Mouse (Mus musculus): ENCODE data around the gene Bag2. TPM values are rescaled to one million over a fixed set of nuclear protein-coding genes. Genes with fewer than 3 reads are reported as not detected.
A peak's percentile ranks its signal among the peaks of the same experiment; 100 is the strongest.
"Not testable (repeated sequence)": the region's sequence is repeated elsewhere in the genome, so short reads cannot be mapped to it uniquely, and the experiment has no call there.

Gene Bag2
- polyA plus RNA-seq, 1 experiment from 2014 or later, result 87.7 TPM

DNA sequence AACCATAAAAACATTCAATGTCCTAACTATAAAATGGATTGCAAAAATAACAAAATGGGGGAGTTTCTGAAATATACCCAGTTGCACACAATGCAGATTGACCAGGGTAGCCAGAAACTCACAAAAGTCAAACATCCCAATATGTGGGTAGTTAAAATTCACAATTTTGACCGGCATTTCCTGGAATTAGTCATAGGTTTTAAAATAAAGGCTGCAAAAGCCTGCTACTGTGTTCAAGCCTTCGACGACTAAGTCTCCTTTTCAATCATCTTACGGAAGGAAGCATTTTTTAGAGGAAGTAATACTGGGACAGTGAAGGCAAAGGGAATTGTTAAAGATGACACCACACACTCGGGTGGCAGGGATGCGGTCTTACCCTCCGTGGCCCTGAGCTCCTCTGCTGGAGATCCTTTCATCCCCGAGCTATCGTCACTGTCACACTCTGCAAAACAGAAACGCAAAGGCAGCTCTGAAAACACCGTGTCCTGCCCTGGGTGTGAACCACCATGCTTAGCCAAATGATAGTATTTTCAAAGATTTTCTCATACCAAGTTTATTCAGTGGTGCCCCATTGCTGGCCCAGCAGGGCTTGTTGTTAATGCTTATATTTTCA is 8.0 kb upstream of the Bag2 start:
- 85% methylated on average over 11 of the region's 11 CpGs for WGBS (ENCODE audit: insufficient replicate concordance)
- H3K36me3 ChIP-seq, result peaks cover 69% of the 10 kb centered on the region
- no peaks in the 10 kb centered on the region for H3K9me3 ChIP-seq (replicated peaks)
- no peak overlapping the region for H3K4me2 ChIP-seq
- no peak overlapping the region for H3K9ac ChIP-seq
- no peak for ATAC-seq
- no peaks in the 10 kb centered on the region for H3K27me3 ChIP-seq (replicated peaks)
- peaks cover 6% of the 10 kb centered on the region; the same call in 1 of the 2 replicates for H3K4me1 ChIP-seq
- H3K4me3 ChIP-seq, result no peak overlapping the region
- no peak overlapping the region for H3K27ac ChIP-seq

DNA sequence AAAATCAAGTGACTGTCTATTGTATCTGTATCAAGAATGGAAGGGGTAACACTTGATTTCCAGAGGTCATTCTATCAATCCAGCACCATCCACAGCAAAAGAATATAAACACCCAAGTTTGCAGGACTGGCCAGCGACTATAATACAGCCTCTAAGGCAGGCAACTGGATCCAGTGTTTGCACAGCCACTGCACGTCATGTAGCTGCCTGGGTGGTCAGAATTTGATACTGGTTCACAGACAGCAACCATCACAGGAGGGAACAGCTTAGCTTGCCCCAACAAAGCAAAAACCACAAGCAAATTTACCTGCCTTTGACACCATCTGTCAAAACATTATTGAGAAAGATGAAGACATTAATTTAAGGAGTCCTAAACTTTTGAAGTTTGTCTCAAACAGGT is 6.2 kb upstream of the Bag2 start:
- H3K4me3 ChIP-seq, result no peak overlapping the region
- no peak overlapping the region for H3K9ac ChIP-seq
- peaks cover 14% of the 10 kb centered on the region for H3K4me1 ChIP-seq
- WGBS (ENCODE audit: insufficient replicate concordance), result 70% methylated on average over 2 of the region's 2 CpGs
- H3K9me3 ChIP-seq (replicated peaks), result no peaks in the 10 kb centered on the region
- H3K4me2 ChIP-seq, result no peak overlapping the region
- H3K27ac ChIP-seq, result no peak overlapping the region
- no peaks in the 10 kb centered on the region for H3K27me3 ChIP-seq (replicated peaks)
- peaks cover 61% of the 10 kb centered on the region for H3K36me3 ChIP-seq
- no peak for ATAC-seq

DNA sequence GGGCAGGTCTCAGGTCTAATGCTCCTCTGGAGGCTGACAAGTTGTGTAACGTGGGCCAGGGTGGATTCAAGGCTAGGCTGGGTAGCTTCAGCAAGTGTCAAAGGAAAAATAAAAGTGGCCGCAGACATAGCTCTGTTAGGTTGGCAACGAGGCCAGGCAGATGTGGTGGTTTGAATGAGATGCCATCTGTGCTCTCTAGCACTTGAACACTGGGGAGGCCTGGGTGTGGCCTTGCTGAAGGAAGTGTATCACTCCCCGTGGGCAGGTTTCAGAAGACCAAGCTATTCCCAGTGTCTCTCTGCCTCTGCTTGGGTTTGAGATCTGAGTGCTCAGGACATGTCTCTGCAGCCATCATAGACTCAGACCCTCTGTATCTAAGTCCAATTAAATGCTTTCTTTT is 893 bp upstream of the Bag2 start:
- peaks cover 42% of the 10 kb centered on the region for H3K36me3 ChIP-seq
- no peaks in the 10 kb centered on the region for H3K27me3 ChIP-seq (replicated peaks)
- ATAC-seq, result no peak
- peak overlapping the region; percentile 90 for H3K27ac ChIP-seq
- no peaks in the 10 kb centered on the region for H3K9me3 ChIP-seq (replicated peaks)
- WGBS (ENCODE audit: insufficient replicate concordance), result 37% methylated on average over 4 of the region's 4 CpGs
- peaks cover 53% of the 10 kb centered on the region for H3K4me1 ChIP-seq
- peak overlapping the region; percentile 95 for H3K4me2 ChIP-seq
- H3K9ac ChIP-seq, result 0 out of 2 replicates have a peak overlapping the region, but pooled peaks have one; percentile 17
- H3K4me3 ChIP-seq, result 0 out of 2 replicates have a peak overlapping the region, but pooled peaks have one; percentile 86

DNA sequence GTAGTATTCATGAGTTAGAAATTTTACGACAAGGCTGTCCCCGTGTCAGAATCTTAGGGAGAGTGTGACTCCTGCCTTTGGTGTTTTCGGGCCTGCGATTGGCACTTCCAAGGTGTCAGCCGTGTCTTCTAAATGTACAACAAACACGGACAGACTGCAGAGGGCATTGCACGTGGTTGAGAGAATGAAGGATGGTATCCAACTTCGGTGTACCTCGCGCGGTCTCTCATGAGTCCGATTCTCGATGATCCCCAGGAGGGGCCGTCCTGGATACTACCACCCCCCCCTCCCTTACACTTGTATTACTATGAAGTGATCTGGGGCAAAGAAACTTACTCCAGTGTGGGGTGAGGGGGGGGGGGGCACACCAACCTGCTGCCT is 572 bp downstream of the Bag2 start:
- Histone ChIP-seq H3K36me3 (peaks cover 44% of the 10 kb centered on the region), H3K4me3 (peak overlapping the region; percentile 86), H3K9me3 (replicated peaks) (no peaks in the 10 kb centered on the region), H3K27me3 (replicated peaks) (no peaks in the 10 kb centered on the region), H3K4me2 (peak overlapping the region; percentile 95), H3K4me1 (peaks cover 56% of the 10 kb centered on the region), H3K27ac (peak overlapping the region; percentile 90), H3K9ac (peak overlapping the region; percentile 92)
- 5% methylated on average over 14 of the region's 14 CpGs for WGBS (ENCODE audit: insufficient replicate concordance)
- ATAC-seq, result 0 out of 2 replicates have a peak, but pooled peaks have one; percentile 2

DNA sequence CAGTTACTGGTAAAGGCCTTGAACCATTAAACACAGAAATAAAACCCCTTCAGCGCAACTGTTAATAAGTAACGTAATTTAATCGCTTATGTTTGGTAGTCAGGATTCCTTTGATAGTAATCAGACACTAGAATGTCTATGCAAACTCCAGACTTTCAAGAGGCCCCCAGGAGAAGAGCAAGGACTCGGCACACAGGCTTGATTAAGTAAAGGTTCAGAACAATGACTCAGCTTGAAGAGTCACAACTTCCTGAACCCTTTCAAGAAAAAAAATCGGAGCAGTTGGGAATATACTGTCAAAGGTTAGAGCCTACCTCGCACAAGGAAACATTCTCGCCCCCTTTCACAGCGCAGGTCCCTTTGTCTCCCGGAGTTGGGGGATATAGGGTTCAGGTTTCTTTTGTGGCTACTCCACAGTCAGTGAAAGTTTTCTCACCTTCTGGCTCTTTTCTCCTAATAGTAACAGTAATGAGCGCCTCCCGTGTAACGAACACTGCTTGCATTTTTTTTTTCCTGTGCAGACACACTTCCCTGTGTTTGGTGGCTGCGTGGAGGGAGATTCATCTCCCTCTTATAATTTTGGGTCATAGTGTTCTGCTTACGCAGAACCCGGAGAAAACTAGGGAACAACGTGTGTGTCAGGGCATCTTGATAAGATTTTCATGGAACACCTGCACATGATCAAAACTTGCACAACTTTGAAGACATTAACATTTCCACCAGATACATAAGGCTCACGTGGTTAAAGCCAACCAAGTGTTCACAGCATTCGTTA is 1.1 kb downstream of the Bag2 start:
- peak overlapping the region; percentile 90 for H3K27ac ChIP-seq
- no peaks in the 10 kb centered on the region for H3K27me3 ChIP-seq (replicated peaks)
- H3K9me3 ChIP-seq (replicated peaks), result no peaks in the 10 kb centered on the region
- WGBS (ENCODE audit: insufficient replicate concordance), result 14% methylated on average over 18 of the region's 18 CpGs
- H3K4me2 ChIP-seq, result peak overlapping the region; percentile 95
- H3K36me3 ChIP-seq, result peaks cover 46% of the 10 kb centered on the region
- peak overlapping the region; percentile 86 for H3K4me3 ChIP-seq
- peak overlapping the region; percentile 92 for H3K9ac ChIP-seq
- ATAC-seq, result no peak
- peaks cover 56% of the 10 kb centered on the region for H3K4me1 ChIP-seq

DNA sequence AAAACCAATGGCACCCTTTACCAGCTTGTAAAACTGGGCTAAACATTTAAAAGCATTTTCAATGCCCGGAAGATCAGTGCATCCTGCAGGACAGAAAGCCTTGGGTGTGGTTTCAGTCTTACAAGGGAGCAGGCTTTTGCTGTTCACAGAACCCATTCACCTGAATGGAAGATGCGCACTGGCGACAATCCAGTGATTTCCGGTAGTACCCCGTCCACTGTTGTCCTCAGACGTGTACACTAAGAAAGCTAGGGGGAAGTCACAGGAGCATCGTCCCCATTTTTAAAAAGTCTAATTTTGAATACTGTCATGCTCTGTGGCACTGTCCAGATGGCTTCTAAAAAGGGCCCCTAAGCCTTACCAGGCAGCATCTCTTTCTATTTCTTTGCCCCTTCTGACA is 1.8 kb downstream of the Bag2 start:
- peak; percentile 42; the same call in 1 of the 2 replicates for ATAC-seq
- Histone ChIP-seq H3K4me1 (peaks cover 56% of the 10 kb centered on the region), H3K4me2 (peak overlapping the region; percentile 95), H3K9me3 (replicated peaks) (no peaks in the 10 kb centered on the region), H3K4me3 (peak overlapping the region; percentile 86), H3K27ac (peak overlapping the region; percentile 90), H3K9ac (peak overlapping the region; percentile 92), H3K36me3 (peaks cover 47% of the 10 kb centered on the region), H3K27me3 (replicated peaks) (no peaks in the 10 kb centered on the region)
- WGBS (ENCODE audit: insufficient replicate concordance), result 59% methylated on average over 7 of the region's 7 CpGs

DNA sequence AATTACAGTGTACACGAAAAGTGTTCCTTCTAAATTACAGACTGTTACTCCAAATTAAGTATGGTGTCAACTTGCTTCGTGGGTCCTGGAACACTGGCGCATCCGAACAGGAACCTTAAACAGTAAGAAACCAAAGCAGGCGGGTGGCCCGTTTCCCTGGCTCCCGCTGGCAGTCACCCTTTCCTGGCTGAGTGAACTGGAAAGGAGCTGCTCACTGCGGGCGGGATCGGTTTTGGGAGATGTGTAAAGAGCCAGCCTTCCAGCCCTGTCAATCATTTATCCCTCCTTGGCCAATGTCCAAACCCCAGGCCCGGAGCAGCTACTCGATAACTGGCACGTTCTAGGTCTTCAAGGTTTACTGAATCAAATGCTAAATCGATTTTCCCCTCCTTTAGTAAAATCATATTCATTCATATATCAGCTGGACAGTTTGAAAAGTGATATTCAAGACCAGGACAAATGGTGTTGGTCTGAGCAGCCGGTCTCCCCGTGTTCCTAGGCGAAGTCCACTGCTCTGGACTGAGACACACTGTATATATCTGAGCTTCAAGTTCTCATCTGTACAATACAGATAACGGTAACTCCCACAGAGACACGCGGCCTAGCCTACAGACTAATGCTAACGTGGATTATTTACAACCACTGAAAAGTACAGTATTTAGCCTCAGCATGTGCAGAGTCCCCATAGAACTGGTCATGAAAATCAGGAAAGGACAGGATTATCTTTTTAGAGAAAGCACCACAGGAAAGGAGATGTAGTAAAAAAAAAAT is 2.4 kb downstream of the Bag2 start:
- peaks cover 56% of the 10 kb centered on the region for H3K4me1 ChIP-seq
- no peaks in the 10 kb centered on the region for H3K27me3 ChIP-seq (replicated peaks)
- peak overlapping the region; percentile 90 for H3K27ac ChIP-seq
- WGBS (ENCODE audit: insufficient replicate concordance), result 56% methylated on average over 21 of the region's 21 CpGs
- ATAC-seq, result peak; percentile 90
- no peaks in the 10 kb centered on the region for H3K9me3 ChIP-seq (replicated peaks)
- H3K4me3 ChIP-seq, result peak overlapping the region; percentile 86
- peak overlapping the region; percentile 95 for H3K4me2 ChIP-seq
- H3K9ac ChIP-seq, result peak overlapping the region; percentile 92
- H3K36me3 ChIP-seq, result peaks cover 47% of the 10 kb centered on the region

DNA sequence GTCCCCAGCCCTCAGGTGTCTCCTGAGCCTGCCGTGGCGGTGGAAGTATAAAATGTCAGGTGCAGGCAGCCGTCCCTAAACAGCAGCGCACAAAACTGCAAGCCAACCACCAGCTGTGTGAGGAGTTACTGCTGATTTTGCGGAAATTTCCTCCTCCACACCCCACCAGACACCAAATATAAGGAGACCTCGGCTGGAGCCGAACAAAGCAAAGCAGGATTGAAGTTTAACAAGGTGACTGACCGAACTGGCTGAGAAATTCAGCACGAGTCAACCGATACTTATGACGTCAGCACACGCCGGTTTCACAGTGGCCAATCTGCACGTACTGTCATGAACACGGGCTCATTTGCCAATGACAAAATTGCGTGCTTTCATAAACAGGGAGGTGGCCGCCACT is 3.5 kb downstream of the Bag2 start:
- no peak overlapping the region for H3K4me3 ChIP-seq
- ATAC-seq, result no peak
- peak overlapping the region; percentile 90 for H3K27ac ChIP-seq
- H3K9me3 ChIP-seq (replicated peaks), result no peaks in the 10 kb centered on the region
- peak overlapping the region; percentile 92; the same call in 1 of the 2 replicates for H3K9ac ChIP-seq
- peaks cover 51% of the 10 kb centered on the region for H3K36me3 ChIP-seq
- H3K4me2 ChIP-seq, result peak overlapping the region; percentile 95; the same call in 1 of the 2 replicates
- H3K27me3 ChIP-seq (replicated peaks), result no peaks in the 10 kb centered on the region
- H3K4me1 ChIP-seq, result peaks cover 50% of the 10 kb centered on the region
- 92% methylated on average over 17 of the region's 17 CpGs for WGBS (ENCODE audit: insufficient replicate concordance)

DNA sequence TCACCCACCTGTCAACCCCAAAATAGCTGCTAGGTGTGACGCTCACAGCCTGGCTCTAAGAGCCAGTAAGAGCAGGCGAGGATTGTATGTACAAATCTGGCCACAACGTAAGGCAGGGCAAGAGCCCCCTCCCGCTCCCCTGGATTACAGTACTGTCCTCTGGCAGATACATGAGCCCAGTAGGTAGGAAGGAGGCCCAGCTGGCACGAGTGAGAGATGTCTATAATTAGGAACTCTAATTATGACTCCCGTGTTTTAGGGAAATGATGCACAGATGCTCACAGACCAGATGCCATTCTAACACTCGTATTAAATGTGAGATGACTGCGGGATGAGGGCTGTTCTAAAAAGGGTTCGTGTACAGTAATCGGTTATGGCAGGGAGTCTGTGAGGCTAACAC is 6.3 kb downstream of the Bag2 start:
- Histone ChIP-seq H3K4me1 (peaks cover 29% of the 10 kb centered on the region), H3K9me3 (replicated peaks) (no peaks in the 10 kb centered on the region), H3K4me3 (no peak overlapping the region), H3K9ac (no peak overlapping the region), H3K4me2 (no peak overlapping the region), H3K27ac (no peak overlapping the region), H3K36me3 (peaks cover 79% of the 10 kb centered on the region), H3K27me3 (replicated peaks) (no peaks in the 10 kb centered on the region)
- 91% methylated on average over 10 of the region's 10 CpGs for WGBS (ENCODE audit: insufficient replicate concordance)
- no peak for ATAC-seq

DNA sequence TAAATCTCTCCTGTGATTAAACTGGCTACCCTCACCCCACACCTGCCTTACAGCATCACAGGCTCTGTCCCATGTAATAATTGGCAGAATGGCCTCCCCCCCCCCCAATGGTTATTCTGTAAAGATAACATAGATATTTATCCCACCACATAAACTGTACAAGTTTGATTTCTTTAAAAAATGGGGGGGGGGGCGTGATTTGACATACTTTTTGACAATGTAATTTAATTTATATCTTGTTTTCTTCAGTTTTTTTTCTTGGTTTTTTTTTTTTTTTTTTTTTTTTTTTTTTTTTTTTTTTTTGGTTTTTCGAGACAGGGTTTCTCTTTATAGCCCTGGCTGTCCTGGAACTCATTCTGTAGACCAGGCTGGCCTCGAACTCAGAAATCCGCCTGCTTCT is 7.9 kb downstream of the Bag2 start:
- not testable (repeated sequence) for ATAC-seq; H3K9me3 ChIP-seq (replicated peaks); H3K4me3 ChIP-seq; H3K9ac ChIP-seq; H3K27me3 ChIP-seq (replicated peaks); H3K27ac ChIP-seq; H3K4me2 ChIP-seq
- 93% methylated on average over 3 of the region's 4 CpGs for WGBS (ENCODE audit: insufficient replicate concordance)
- Histone ChIP-seq H3K36me3 (peaks cover 91% of the 10 kb centered on the region), H3K4me1 (peaks cover 14% of the 10 kb centered on the region)

DNA sequence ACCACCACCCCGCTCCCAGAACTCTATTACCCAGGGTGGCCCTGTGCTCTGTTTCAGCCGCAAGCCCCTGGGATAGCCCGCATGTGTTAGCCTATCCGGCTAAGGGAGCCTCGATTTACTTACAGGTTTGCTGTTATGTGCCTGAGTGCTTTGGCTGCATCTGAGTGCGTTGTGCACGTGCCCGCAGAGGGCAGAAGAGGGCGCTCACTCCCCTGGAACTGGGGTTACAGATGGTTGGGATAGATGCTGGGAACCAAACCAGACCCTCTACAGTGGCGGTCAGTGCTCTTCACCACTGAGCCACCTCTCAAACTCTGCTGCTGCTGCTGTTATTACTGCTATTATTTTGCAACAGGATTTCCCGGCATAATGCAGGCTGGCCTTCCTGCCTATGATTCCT is 8.5 kb downstream of the Bag2 start:
- ATAC-seq, result no peak
- Histone ChIP-seq H3K4me2 (no peak overlapping the region), H3K4me1 (peaks cover 8% of the 10 kb centered on the region), H3K9me3 (replicated peaks) (no peaks in the 10 kb centered on the region), H3K4me3 (no peak overlapping the region), H3K36me3 (peaks cover 90% of the 10 kb centered on the region), H3K9ac (no peak overlapping the region), H3K27ac (no peak overlapping the region), H3K27me3 (replicated peaks) (no peaks in the 10 kb centered on the region)
- WGBS (ENCODE audit: insufficient replicate concordance), result 88% methylated on average over 11 of the region's 11 CpGs

DNA sequence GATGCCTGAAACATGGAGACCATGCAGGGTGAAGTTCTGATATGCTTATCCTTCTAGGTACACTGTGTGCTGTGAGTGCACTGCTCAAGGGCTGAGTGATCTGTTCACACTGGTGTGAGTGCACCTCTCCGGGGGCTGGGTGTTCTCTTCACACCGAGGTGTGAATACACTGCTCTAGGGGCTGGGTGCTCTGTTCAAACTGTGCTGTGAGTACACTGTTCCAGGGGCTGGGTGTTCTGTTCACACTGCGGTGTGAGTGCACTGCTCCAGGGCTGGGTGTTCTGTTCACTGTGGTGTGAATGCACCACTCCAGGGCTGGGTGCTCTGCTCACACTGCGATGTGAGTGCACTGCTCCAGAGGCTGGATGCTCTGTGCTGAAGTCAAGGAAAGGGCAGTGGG is 11.7 kb downstream of the Bag2 start:
- 0 out of 2 replicates have a peak, but pooled peaks have one; percentile 17 for ATAC-seq
- H3K4me3 ChIP-seq, result no peak overlapping the region
- peaks cover 72% of the 10 kb centered on the region for H3K36me3 ChIP-seq
- no peak overlapping the region for H3K27ac ChIP-seq
- H3K9me3 ChIP-seq (replicated peaks), result no peaks in the 10 kb centered on the region
- H3K9ac ChIP-seq, result no peak overlapping the region
- H3K4me2 ChIP-seq, result no peak overlapping the region
- WGBS (ENCODE audit: insufficient replicate concordance), result 90% methylated on average over 4 of the region's 4 CpGs
- H3K27me3 ChIP-seq (replicated peaks), result no peaks in the 10 kb centered on the region
- H3K4me1 ChIP-seq, result no peaks in the 10 kb centered on the region

Measured in liver, embryonic 12.5 days (tissue).